Mouse (Mus musculus): Measurements from ENCODE around the gene Lypd8.
A peak's percentile ranks its signal among the peaks of the same experiment; 100 is the strongest.
"Not testable (repeated sequence)": the region's sequence is repeated elsewhere in the genome, so short reads cannot be mapped to it uniquely, and the experiment has no call there.

Lypd8 gene

DNA sequence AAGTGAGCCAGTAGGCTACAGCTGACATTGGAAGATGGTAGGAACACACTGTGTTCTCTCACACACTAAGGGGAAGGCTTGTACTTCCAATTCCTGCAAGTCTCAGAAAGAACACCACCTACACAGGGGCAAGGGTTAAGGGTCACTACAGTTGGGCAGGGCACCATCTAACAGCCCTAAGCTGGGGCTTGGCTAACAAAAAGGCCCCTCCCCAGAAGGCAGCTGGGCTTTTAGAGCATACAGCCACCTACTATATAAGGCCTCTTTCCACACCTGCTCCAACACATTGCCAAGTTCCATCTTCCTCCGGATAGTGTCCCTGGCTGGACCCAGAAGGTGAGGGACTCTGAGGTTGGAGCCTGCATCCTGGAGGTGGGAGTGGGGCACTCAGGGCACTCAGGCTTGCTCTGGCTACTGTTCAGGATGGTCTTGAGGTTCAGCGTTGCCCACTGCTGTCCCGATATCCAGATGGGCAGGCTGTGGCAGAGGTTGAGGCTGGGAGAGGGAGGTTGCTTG lies at the start of gene Lypd8:
TSS of gene Lypd8 (plus strand) at position 281 of the 516 bp plus-strand sequence.
- no peak for DNase-seq (ENCODE audit: low read depth)

DNA sequence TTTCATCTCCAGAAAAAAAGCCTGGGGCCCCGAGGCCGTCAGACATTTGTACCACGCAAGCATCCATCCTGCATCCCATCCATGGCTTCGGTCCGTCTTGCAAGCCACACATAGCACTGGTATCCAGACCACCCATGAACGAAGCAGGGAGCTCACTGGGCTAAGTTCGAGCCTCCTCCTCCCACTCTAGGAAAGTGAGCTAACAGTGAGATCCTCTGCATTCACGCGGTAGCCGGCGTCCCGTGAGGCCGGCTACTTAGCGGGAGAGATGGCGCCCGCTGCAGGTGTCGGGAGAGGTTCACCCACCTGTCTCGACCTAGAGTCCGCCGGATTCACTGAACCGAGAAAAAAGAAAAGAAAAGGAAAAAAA lies 49.0 kb upstream of the Lypd8 start:
- DNase-seq (ENCODE audit: low read depth): no peak

DNA sequence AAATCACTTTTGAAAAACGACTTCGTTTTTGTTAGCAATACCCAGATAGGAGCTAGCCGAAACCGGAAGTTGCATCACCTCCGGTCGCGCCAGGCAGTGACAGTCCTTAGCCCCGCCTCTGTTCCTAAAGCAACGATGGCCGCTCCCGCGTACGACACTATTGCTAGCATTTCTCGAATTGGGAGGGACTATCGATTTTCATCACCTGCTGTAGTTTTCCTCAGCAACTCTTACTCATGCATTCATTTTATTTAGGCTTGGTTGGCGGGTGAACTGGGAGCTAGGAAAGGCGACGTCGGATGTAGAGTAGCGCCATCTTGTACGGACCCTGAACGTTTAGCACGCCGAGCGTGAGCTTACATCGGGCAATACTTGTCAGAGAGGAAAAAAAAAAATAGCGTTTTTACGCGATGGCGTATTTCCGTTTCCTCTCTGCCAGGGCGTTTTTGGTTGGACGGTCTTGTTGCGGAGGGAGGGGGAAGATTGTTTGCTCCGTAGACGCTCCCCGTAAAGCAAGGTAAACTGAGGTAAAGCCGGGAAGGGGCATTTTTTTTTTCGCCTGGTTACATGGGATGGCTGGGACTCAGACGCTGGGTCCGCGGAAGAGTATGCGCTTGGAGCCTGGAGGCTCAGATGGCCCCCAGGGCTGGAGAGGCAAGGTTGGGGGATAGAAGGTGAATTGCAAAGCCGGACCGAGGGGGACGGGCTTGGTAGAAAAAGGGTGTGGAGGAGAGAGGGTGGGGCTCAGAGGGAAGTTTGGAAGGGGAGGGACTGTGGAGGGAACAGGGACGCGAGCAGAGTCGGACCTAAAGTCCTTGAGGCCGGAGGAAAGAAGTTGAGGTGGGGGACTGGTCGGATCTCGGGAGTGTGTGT lies 48.3 kb upstream of the Lypd8 start, which contains the start of the genes Zfp672 and Sh3bp5l:
TSS of gene Zfp672 (minus strand) at position 64 of the 873 bp plus-strand sequence.
TSS of gene Sh3bp5l (plus strand) at position 449 of the 873 bp plus-strand sequence.
- DNase-seq (ENCODE audit: low read depth): peak; percentile 99

DNA sequence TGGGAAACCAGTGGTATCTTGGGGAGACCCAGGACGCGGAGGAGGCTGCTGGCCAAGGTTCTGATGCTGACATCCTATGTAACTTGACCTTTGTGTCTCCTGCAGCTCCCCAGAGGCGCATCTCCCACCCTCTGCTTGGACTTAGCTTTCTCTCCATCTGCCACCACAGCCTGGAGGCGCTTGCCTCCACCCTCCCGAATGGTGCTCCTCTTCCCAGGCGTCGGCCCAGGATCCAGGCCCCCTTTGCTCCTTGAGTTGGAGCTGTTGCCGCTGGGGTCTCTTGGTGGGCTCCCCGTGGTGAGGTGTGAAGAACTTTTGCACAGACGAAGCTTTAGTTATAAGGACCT lies 47.7 kb upstream of the Lypd8 start:
- no peak for DNase-seq (ENCODE audit: low read depth)

DNA sequence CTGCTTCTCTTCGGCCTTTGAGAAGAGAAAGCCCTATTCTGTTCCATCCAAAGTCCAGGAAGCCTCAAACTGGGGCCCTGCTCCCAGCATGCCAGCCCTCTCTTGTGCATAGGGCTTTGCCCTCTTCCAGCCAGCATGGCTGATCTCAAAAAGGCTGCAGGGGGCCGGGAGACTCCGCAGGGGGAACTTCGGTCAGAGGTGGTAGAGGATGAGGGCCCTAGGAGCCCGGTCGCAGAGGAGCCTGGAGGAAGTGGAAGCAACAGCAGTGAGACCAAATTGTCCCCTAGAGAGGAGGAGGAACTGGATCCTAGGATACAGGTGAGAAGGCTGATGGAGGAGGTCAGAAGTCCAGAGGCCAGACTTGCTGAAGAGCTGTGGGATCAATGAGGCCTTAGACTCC lies 47.3 kb upstream of the Lypd8 start:
- DNase-seq (ENCODE audit: low read depth): no peak

DNA sequence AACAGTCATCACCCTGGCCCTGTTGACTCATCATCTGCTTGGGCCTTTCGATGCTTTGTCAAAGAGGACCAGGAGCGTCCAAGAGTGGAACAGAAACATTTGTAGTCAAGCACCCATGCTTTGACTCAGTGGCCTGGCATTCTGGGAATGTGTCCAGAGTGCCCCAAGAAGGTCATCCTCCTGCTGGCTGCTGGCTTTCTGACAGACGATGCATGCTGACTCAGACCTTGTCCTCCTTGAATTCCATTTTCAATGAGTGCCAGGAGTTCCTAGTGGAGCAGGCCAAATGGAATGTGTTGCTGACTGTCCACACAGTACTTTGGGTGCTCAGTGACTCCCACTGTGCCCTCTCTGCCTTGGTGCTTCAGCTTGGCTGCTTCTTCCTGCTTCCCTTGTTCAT lies 44.1 kb upstream of the Lypd8 start:
- no peak for DNase-seq (ENCODE audit: low read depth)

DNA sequence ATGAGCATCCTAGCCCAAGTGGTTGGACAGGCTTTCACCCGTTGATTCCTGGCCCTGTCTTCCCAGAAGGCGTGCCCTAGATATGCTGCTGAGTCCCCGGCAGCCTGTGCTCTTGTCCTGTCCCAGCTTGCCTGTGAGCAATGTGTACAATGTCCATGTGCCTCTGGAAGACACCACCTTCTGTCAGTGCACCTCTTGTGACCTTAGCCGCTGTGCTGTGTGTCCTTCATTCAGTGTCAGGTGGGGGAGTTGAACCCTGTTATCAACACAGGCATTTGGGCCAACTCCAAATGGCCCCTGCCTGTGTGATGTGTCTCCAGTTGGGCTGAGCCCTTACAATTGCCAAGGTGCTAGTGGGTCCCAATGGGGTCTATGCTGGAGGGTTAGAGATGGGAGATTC lies 32.1 kb upstream of the Lypd8 start:
- no peak for DNase-seq (ENCODE audit: low read depth)

DNA sequence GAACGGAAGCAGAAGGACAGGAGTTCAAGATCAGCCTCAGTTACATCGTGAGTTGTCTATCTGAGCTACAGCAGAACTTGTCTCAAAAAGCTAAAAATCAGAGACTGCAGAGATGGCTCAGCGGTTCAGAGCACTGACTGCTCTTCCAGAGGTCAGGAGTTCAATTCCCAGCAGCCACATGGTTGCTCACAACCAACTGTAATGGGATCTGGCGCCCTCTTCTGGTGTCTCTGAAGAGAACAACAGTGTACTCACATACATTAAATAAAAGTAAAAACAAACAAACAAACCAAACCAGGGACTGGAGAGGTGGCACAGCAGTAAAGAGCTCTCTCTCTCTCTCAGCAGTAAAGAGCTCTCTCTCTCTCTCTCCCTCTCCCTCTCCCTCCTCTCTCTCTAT lies 28.2 kb upstream of the Lypd8 start:
- DNase-seq (ENCODE audit: low read depth): peak; percentile 22

DNA sequence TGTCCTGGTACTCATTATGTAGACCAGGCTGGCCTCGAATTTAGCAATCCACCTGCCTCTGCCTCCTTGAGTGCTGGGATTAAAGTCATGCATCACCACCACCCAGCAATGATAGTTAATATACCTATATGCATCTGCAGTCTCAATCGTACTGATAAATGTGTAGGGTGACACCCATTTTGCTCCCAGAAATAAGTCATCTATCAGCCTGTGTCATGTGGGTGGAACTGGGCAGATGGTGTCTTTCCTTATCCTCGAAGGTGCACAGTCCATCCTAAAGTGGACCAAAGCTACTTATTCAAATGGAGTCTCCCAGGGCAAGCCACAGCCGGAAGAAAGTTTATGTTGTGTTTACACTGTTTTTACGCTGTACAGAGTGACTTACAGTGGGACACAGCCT lies 27.7 kb upstream of the Lypd8 start:
- no peak for DNase-seq (ENCODE audit: low read depth)

DNA sequence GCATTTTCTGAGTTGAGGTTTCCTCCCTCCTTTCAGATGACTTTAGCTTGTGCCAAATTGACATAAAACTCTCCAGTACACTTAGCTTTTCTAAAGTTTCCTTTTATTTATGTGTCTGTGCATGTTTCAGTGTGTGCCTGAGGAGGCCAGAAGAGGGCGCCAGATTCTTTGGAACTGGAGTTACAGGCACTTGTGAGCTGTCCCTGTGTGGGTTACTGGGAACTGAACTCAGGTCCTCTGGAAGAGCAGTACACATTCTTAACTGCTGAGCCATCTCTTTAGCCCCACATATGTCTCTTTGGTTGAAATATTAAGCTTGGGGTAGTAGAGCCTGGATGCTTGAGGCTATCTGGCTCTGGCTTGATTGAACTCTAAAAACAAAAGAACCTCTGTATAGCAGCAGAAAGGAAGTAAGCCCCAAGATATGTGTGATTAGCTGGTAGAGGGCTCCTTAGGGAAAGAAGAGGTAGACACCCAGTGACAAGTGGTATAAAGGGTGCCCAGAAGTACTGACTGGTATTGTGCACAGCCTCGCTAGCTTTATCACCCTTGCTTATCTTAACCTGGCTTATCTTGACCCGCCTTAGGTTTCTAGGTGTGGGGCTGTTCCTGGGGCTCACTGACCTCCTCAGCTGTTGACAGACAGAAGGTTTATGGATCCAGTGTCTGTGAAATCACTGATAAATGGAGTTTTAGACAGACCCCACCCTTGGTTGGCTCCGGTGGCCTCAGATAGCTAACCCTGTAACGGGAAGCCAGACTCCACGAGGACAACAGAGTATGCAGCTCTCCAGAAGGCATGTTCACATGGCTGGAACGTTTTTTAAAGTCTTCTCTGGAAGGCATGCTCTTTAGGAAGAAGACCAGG lies 25.9 kb upstream of the Lypd8 start:
- DNase-seq (ENCODE audit: low read depth): peak; percentile 47

DNA sequence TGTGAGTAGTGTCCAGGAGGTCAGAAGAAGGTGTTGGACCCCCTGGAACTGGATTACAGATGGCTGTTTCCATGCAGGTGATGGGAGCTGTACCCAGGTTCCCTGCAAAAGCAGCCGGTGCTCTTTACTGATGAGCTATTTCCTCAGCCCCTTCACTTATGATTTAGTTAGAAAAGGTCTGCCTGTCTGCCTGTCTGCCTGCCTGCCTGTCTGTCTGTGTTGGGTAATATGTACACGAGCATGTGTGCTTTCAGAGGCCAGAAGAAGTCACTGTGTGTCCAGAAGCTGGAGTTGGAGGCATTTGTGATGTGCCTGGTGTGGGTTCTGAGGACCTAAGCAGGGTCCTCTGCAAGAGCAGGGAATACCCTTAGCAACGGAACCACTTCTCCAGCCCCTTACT lies 25.1 kb upstream of the Lypd8 start:
- no peak for DNase-seq (ENCODE audit: low read depth)

DNA sequence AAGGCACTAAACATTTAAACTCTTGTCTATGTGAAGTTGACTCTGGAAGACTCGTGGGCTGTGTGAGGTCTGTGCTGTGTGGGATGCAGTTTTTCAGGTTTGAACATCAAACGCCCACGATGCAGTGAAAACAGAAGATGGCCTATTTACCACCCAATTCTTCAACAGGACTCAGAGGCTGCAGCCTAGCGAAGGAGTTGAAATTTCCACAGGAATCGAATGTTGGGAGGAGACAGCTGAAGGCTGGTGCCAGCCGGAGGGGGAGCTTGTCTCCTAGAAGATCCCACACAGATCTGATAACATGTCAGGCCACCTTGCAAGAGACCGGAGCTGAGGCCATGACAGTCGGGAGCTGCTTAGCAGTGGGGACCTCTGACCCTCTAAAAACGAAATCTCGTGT lies 24.4 kb upstream of the Lypd8 start:
- no peak for DNase-seq (ENCODE audit: low read depth)

DNA sequence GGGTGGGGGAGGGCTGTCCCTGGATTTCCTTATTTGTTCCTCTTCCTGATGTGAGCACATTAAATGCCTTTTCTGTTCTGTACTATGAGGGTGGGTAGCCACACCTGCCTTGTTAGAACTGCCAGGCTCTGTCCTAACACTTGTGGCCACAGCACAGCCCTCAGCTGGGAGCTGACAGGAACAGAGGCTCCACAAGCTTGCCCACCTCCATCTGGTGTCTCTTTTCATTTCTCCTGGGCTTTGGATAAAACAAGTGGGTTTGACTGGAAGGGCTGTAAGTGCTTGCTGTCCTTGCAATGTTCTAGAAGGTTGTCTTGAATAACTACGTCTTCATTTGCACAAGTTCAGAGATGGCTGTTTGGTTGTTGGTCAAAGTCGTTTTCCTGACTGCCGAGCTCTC lies 23.9 kb upstream of the Lypd8 start:
- no peak for DNase-seq (ENCODE audit: low read depth)

DNA sequence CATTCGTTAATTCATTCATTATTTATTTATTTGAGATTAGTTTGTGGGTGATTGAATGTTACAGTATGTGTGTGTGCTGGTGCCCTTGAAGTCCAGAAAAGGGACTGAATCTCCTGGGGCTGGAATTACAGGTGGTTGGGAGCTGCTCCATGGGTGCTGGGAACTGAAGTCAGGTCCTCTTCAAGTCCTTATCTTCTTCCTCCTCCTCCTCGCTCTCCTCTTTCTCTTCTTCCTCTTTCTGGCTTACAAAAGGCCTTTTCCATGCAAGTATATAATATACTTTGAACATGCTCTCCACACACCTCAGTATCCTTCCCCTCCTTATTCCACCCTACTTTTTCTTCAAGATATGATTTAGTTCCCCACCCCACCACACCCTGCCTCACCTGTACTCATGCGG lies 21.8 kb upstream of the Lypd8 start:
- DNase-seq (ENCODE audit: low read depth): no peak

DNA sequence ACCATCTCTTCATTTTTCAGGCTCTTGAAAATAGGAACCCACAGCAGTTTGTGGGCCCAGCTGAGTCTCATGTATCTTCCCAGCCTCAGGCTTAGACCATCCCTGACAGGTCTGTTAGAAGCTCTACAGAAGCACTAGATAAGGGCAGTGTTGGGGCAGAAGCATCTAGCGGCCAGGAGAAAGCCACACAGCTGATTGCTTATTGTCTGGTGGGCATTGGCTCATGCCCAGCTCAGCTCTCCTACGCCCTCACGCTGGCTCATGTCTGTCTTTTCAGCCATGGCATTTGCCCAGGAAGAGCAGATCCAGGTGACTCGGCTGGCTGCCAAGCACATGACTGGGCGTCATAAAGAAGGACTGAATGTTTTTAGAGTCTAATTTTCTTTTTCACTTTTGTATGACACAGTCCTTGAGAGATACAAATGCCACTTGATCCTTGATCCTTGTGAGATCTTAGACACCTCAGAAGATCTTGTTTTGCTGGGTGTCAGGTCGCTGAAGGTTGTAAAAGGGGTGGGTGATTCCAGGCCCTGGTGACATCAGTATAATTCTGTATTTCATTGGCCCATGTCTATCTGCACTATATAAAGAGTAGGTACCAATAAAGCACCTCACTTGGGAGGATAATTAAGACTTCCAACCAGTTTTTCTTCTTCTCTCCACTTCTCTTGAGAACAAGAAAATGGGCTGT lies 20.9 kb upstream of the Lypd8 start:
- no peak for DNase-seq (ENCODE audit: low read depth)

DNA sequence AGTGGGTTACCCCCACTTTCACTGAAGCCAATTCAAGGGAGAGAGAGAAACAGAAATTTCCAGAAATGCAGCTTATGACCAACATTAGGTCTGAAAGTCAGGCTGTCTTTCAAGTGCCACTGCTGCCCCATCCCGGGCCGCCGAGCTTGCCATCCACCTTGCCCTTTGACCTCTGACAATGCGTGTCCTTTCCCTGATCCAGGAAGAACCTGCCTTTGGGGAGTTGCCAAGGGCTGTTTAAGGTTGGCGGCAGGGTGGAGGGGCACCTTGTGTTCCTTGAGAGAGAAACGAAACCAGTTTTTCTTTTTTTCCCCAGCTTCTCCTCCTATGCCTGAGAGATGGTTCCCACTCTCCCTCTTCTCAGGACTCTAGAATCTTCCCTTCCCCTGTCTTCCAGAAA lies 16.3 kb upstream of the Lypd8 start:
- DNase-seq (ENCODE audit: low read depth): not testable (repeated sequence)

DNA sequence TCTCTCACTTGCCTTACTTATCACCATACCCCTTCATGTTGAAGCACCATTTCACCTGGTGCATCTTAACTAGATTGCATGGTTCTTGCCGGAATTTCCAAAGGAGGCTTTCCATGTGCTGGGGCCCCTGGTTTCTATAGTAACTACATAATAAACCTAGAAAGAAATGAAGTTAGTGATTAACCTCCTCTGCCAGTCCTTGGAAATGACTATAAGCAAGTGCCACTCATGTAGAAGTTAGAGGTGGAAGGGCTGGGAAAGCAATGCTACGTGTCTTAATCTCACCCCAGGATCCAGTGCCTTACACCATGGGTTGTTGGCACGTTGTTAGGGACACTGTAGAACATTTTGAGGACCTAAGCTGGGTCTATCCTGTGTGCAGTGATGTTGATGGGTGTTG lies 14.4 kb upstream of the Lypd8 start:
- no peak for DNase-seq (ENCODE audit: low read depth)

DNA sequence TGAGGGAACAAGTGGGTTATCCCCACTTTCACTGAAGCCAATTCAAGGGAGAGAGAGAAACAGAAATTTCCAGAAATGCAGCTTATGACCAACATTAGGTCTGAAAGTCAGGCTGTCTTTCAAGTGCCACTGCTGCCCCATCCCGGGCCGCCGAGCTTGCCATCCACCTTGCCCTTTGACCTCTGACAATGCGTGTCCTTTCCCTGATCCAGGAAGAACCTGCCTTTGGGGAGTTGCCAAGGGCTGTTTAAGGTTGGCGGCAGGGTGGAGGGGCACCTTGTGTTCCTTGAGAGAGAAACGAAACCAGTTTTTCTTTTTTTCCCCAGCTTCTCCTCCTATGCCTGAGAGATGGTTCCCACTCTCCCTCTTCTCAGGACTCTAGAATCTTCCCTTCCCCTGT lies 12.7 kb upstream of the Lypd8 start:
- DNase-seq (ENCODE audit: low read depth): not testable (repeated sequence)

DNA sequence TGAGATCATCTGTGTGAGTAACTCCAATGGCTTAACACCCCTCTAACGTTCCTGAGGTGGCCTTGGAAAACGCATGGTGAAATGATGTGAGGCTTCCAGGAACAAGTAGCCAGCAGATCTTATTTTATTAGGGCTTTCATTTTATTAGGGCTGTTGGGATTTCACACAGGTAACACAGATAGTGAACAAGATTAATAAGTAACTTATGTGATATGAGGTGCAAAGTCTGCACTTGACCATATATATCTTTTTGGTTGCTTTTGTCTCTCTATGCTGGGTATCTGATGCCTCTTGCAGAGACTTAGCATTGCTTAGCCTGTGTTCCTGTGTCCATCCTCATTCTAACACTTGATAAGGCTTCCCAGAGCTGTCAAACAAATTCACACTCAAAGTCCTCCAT lies 1.6 kb upstream of the Lypd8 start:
- no peak for DNase-seq (ENCODE audit: low read depth)

DNA sequence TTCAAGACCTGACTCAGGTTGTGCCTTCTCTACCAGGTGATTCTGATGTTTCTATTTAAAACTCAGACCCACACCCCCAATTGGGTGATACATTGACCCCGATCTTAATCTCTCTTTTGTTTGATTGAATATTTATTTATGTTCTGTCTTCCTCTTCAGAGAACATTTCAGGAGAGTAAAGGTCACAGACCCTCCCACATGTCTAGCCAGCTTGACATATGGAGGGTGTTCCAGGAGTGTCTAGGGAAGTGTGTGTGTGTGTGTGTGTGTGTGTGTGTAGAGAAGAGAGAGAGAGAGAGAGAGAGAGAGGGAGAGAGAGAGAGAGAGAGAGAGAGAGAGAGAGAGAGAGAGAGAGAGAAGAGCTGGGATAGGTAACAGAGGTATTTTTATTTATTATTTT lies 1.2 kb upstream of the Lypd8 start:
- no peak for DNase-seq (ENCODE audit: low read depth)

DNA sequence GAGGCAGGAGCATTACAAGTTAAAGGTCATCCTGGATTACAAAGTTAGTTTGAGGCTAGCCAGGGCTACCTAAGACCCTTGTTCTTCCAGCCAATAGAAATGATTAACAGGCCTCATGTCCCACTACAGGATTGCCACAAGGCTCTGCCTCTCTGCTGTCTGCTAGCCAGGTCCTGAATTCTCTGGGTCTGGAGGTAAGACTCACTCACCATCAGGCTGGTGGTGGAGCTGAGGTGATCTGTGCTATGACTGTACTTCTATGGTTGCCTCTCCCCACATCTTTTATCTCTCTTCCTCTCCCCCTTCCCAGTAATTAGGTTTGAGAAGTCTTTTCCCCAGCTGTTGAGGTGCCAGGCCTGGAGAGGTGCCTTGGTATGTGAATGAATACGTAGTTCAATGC lies 673 bp downstream of the Lypd8 start:
- DNase-seq (ENCODE audit: low read depth): no peak

DNA sequence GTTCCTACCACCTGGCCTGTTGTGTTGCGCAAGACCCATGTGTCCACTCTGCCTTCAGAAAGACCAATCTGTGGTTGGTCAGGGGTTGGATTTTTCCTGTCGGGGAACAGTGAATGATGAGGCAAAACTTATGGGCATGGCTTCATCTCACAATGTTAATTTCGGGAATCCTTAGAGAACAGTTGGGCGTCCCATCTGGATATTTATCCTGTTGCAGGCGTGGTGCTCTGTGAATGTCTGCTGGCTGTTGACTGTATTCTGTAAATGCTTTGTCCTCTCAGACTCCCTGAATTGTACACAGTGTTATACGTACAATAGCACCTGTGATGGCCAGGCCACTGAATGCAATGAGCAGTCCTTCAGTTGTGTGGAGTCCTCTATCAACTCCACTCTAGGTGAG lies 3.6 kb downstream of the Lypd8 start:
- no peak for DNase-seq (ENCODE audit: low read depth)
